Mouse (Mus musculus): Measurements from ENCODE around the gene Gpr107. TPM values are rescaled to one million over a fixed set of nuclear protein-coding genes. Genes with fewer than 3 reads are reported as not detected.

Gpr107 gene
- total RNA-seq (2017), result 13.7 and 15.1 TPM in 2 replicates

- ATAC-seq (replicated peaks; ENCODE audit: low read depth, poor library complexity, severe bottlenecking), result peak; percentile 92
Observed at GRCm38 (mm10) chr2:31151892-31152812, at the start of gene Gpr107. Gpr107 (plus strand) TSS chr2:31152316.

- no peak for ATAC-seq (replicated peaks; ENCODE audit: low read depth, poor library complexity, severe bottlenecking)
Observed at GRCm38 (mm10) chr2:31103321-31103720, 48.8 kb upstream of the Gpr107 start.

DNA sequence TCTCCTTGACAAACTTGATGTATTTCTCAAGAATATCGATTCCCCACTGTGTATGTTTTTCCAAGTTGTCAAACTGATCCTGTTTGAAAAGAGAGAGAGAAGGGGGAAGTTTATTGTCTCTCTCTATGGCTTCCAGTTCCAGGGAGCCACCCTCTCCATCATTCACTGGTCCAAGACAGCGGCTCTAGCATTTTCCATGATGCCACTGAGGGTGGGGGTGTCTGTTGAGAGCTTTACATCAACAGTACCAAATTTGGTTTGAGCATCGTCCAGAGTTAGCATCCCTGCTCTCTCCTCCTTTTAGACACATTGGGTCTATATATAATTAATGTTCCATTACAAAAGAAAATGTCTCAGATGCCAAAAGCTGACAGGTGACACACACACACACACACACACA is 46.8 kb upstream of the Gpr107 start:
- ATAC-seq (replicated peaks; ENCODE audit: low read depth, poor library complexity, severe bottlenecking), result no peak

DNA sequence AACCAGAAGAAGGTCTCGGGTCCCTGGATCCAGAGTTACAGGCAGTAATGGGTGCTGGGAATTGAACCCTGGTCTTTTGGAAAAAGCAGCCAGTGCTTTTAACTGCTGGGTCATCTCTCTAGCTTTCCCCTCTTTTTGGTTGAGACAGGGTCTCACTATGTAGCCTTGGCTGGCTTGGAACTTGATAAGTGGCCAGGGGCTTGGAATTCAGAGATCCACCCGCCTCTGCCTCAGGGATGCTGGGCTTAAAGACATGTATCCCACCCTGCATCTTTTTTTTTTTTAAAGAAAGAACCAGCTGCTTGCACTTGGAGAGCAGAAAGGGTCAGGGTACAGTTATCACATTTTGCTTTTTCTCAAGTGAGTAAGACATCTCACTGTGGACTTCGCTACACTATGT is 46.1 kb upstream of the Gpr107 start:
- ATAC-seq (replicated peaks; ENCODE audit: low read depth, poor library complexity, severe bottlenecking), result no peak

GRCm38 (mm10) chr2:31106621-31107320 is 45.3 kb upstream of the Gpr107 start:
- ATAC-seq (replicated peaks; ENCODE audit: low read depth, poor library complexity, severe bottlenecking), result no peak

DNA sequence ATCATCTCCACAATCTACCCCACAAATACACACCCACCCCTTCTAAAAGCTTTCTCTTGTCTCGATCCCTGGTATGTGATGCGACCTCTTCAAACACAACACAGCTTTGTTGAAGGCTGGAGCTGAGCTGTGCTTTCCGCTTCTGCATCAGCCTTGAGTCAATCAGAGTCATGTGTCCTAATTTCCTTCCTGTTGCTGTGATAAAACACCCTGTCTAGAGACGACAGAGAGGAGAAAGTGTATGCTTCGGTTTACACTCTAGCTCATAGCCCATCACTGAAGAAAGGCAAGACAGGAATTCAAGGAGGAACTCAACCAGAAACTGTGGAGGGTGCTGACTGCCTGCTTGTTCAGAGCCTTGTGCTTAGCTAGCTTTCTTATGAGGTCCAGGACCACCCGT is 43.9 kb upstream of the Gpr107 start:
- peak; percentile 60 for ATAC-seq (replicated peaks; ENCODE audit: low read depth, poor library complexity, severe bottlenecking)

GRCm38 (mm10) chr2:31109960-31110548 is 42.1 kb upstream of the Gpr107 start:
- peak; percentile 82 for ATAC-seq (replicated peaks; ENCODE audit: low read depth, poor library complexity, severe bottlenecking)

- no peak for ATAC-seq (replicated peaks; ENCODE audit: low read depth, poor library complexity, severe bottlenecking)
Observed at GRCm38 (mm10) chr2:31111685-31112084, 40.4 kb upstream of the Gpr107 start.

- no peak; the same call in 1 of the 2 replicates for ATAC-seq (replicated peaks; ENCODE audit: low read depth, poor library complexity, severe bottlenecking)
Observed at GRCm38 (mm10) chr2:31114205-31114604, 37.9 kb upstream of the Gpr107 start.

DNA sequence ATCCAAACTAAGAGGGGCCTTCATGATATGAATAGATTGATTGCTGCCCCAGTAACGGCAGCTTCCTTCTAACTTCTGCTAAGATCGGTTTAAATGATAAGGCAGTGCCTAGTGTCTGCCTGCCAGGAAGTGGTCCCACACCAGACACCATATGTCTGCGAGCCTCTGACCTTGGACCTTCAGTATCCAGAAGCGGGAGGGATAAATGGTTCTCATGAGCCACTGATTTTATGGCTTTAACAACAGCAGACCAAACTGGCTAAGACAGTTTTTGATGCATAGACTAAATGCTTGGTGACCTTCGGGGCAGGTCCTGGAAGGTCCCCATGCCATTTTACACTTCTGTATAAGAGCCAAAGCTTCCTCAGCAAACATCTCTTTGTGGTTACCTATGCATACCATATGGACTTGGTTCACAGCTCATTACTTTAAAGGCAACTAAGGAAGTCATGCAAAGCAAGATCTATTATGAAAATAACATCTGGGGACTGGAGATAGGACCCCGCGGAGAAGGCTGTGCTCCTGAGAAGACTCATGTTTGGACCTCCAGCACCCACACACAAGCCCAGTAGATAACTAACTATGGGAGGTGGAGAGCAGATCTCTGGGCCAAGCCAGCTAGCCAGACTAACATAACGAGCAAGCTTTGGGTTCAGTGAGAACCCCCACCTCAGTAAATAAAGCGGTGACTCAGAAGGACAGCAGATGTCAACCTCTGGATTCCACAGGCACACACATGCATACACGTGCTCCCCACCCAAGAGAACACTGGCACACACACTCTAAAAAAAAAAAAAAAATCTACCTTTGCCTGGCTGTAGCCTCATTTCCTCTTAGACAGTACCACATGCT is 36.8 kb upstream of the Gpr107 start:
- peak; percentile 54 for ATAC-seq (replicated peaks; ENCODE audit: low read depth, poor library complexity, severe bottlenecking)

GRCm38 (mm10) chr2:31115943-31116731 is 36.0 kb upstream of the Gpr107 start:
- peak; percentile 56 for ATAC-seq (replicated peaks; ENCODE audit: low read depth, poor library complexity, severe bottlenecking)

- no peak for ATAC-seq (replicated peaks; ENCODE audit: low read depth, poor library complexity, severe bottlenecking)
Observed at GRCm38 (mm10) chr2:31118211-31118610, 33.9 kb upstream of the Gpr107 start.

GRCm38 (mm10) chr2:31118639-31119380 is 33.3 kb upstream of the Gpr107 start:
- ATAC-seq (replicated peaks; ENCODE audit: low read depth, poor library complexity, severe bottlenecking), result peak; percentile 41; the same call in 1 of the 2 replicates

DNA sequence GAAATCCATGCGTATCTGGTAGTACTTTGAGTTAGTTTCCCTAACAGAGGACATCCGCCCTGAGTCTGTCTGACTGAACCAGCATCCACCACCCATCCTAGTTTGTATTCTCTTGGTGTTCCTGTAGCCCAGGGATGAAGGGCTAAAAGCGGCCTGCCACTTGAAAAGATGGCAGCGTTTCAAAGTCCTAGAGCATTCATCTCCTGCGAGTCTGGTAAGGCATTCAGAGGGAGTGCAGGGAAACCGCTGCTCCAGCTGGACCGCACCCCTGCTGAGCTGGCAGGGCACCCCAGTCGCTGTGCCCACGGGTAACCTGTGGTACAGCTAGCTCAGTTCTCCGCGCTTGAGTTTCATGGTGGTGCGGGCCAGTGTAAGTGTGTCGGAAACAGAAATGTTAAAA is 32.3 kb upstream of the Gpr107 start:
- no peak for ATAC-seq (replicated peaks; ENCODE audit: low read depth, poor library complexity, severe bottlenecking)

GRCm38 (mm10) chr2:31121131-31121693 is 30.9 kb upstream of the Gpr107 start:
- no peak for ATAC-seq (replicated peaks; ENCODE audit: low read depth, poor library complexity, severe bottlenecking)

DNA sequence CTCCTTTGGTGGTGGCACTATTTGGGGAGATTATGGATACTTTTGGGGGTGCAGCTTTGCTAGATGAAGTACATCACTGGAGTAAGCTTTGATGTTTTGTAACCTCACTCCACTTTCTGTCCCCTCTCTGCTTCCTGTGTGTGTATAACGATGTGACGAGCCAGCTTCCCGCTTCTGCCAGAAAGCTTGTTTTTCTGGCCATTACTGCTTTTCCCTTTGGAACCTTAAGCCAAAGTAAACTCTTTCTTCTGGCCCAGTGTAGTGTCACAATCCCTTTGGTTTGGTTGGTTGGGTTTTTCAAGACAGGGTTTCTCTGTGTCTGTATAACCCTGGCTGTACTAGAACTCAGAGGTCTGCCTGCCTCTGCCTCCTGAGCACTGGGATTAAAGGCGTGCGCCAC is 29.3 kb upstream of the Gpr107 start:
- no peak for ATAC-seq (replicated peaks; ENCODE audit: low read depth, poor library complexity, severe bottlenecking)

GRCm38 (mm10) chr2:31123493-31123892 is 28.6 kb upstream of the Gpr107 start:
- no peak for ATAC-seq (replicated peaks; ENCODE audit: low read depth, poor library complexity, severe bottlenecking)

DNA sequence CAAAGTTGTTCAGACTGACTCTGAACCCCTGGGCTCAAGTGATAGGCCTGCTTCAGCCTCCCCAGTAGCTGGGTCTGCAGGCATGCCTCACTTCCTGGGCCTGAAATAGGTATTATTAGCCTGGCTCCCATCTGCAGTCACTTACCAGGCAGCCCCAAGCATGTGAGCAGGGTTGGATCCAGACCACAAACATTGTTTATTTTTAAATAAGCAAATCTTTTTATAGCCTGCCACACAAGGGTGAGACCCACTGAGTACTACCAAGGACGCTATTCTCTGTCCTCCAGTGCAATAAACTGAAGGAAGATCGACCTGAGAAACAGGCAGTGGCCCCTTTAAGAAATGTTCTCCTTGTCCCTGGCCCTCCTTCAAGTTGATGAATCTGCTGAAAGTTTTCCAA is 27.4 kb upstream of the Gpr107 start:
- ATAC-seq (replicated peaks; ENCODE audit: low read depth, poor library complexity, severe bottlenecking), result no peak
